ENCODE assay signal across 19 mouse cellular contexts in the genomic region with DNA sequence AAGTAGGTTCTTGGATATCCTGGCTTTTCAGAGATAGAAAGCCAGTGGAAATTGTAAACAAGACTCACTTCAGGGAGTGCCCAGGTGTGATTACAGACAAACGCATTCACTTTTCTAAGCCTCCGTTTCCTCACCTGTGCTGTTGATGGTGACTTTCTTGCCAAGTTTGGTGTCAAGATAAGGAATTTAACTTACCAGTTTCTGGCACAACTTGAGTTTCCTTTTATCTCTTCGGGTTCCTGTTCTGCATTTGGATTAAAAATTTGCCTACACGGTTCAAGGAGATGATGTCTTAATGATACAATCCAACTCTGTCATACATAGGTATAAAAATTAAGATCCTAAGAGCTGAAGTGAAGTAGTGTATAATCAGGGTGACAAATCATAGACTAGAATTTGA. TPM values are rescaled to one million over a fixed set of nuclear protein-coding genes. Genes with fewer than 3 reads are reported as not detected.
A peak's percentile ranks its signal among the peaks of the same experiment; 100 is the strongest.
DNase-seq lines count a peak whose midpoint lies in the region; ATAC-seq and TF ChIP-seq lines count a peak whose summit lies in the region.
"Had no signal": no experiment of that assay in that cellular context is flagged by ENCODE, and none has a peak within 500 bp of the region (broad histone marks: within the 10 kb centered on the region; RNA-seq: fewer than 3 reads in every experiment).

No protein-coding gene starts in this region.

- no peaks in the 10 kb centered on the region for H3K9me3 ChIP-seq in forebrain, embryonic 13.5 days (replicated peaks)
- H3K9me3 ChIP-seq in forebrain, embryonic 10.5 days = no peaks in the 10 kb centered on the region
- H3K9me3 ChIP-seq in hindbrain, postnatal 0 days (ENCODE audit: low read length) = no peaks in the 10 kb centered on the region
- H3K9me3 ChIP-seq in hindbrain, embryonic 11.5 days (ENCODE audit: control insufficient read depth, low read length) = no peaks in the 10 kb centered on the region
- H3K9me3 ChIP-seq in midbrain, embryonic 13.5 days = no peaks in the 10 kb centered on the region
- H3K9me3 ChIP-seq in midbrain, embryonic 14.5 days (ENCODE audit: control insufficient read depth, low read length) = no peaks in the 10 kb centered on the region
- no peaks in the 10 kb centered on the region for H3K9me3 ChIP-seq in liver, postnatal 0 days (ENCODE audit: low read length)
- H3K9me3 ChIP-seq: embryonic facial prominence, embryonic 12.5 days; forebrain, embryonic 12.5 days; limb, embryonic 15.5 days; lung, embryonic 15.5 days had no signal

- peaks cover 18% of the 10 kb centered on the region for H3K4me1 ChIP-seq in forebrain, embryonic 13.5 days
- H3K4me1 ChIP-seq in forebrain, embryonic 10.5 days = peaks cover 16% of the 10 kb centered on the region
- peaks cover 6% of the 10 kb centered on the region; the same call in 1 of the 2 replicates for H3K4me1 ChIP-seq in hindbrain, postnatal 0 days (ENCODE audit: insufficient read depth, low read length)
- no peaks in the 10 kb centered on the region for H3K4me1 ChIP-seq in hindbrain, embryonic 11.5 days (replicated peaks; ENCODE audit: control insufficient read depth, insufficient read depth, low read length)
- peaks cover 33% of the 10 kb centered on the region for H3K4me1 ChIP-seq in midbrain, embryonic 13.5 days (replicated peaks)
- H3K4me1 ChIP-seq in midbrain, embryonic 14.5 days (ENCODE audit: control insufficient read depth, insufficient read depth, low read length) = peaks cover 17% of the 10 kb centered on the region
- peaks cover 15% of the 10 kb centered on the region for H3K4me1 ChIP-seq in liver, postnatal 0 days (ENCODE audit: insufficient read depth)

- whole genome bisulfite sequencing in forebrain, embryonic 13.5 days = 92% methylated on average over 4 of the region's 4 CpGs
- WGBS in forebrain, embryonic 10.5 days = 93% methylated on average over 4 of the region's 4 CpGs
- 88% methylated on average over 4 of the region's 4 CpGs for WGBS in hindbrain, postnatal 0 days
- WGBS in hindbrain, embryonic 11.5 days = 90% methylated on average over 4 of the region's 4 CpGs
- WGBS in midbrain, embryonic 13.5 days = 90% methylated on average over 4 of the region's 4 CpGs
- WGBS in midbrain, embryonic 14.5 days = 94% methylated on average over 4 of the region's 4 CpGs
- WGBS in liver, postnatal 0 days (ENCODE audit: insufficient replicate concordance) = 59% methylated on average over 4 of the region's 4 CpGs

- TF ChIP-seq CTCF in hindbrain, postnatal 0 days (IDR thresholded peaks at IDR 0.05; ENCODE audit: low read depth) = no peak
- no peak for TF ChIP-seq CTCF in liver, postnatal 0 days (IDR thresholded peaks at IDR 0.05; ENCODE audit: low read depth)

- H3K9ac ChIP-seq in forebrain, embryonic 13.5 days = no peak overlapping the region
- H3K9ac ChIP-seq in hindbrain, postnatal 0 days (replicated peaks; ENCODE audit: low read length) = no peak overlapping the region
- no peak overlapping the region for H3K9ac ChIP-seq in hindbrain, embryonic 11.5 days (ENCODE audit: low read depth, low read length)
- H3K9ac ChIP-seq in midbrain, embryonic 13.5 days (replicated peaks) = no peak overlapping the region
- H3K9ac ChIP-seq in midbrain, embryonic 14.5 days (replicated peaks; ENCODE audit: low read length) = no peak overlapping the region
- no peak overlapping the region for H3K9ac ChIP-seq in liver, postnatal 0 days (replicated peaks)
- H3K9ac ChIP-seq: embryonic facial prominence, embryonic 12.5 days; forebrain, embryonic 12.5 days; limb, embryonic 15.5 days; lung, embryonic 15.5 days had no signal

- DNase-seq in forebrain, embryonic 10.5 days (ENCODE audit: extremely low spot score, low spot score) = no peak
- no peak for DNase-seq in hindbrain, postnatal 0 days (ENCODE audit: low spot score)
- no peak for DNase-seq in hindbrain, embryonic 11.5 days (ENCODE audit: low spot score)
- DNase-seq in midbrain, embryonic 14.5 days = no peak
- DNase-seq in liver, postnatal 0 days = no peak
- DNase-seq in kidney, postnatal 36 days = no peak
- DNase-seq: adrenal gland, postnatal 14 days; cerebellum, adult 2 months; cerebellum, postnatal 25 days; kidney, adult 2 months; kidney, postnatal 10 days; left cerebral cortex, postnatal 4 days; lung, postnatal 36 days had no signal

- no peaks in the 10 kb centered on the region for H3K27me3 ChIP-seq in forebrain, embryonic 13.5 days
- H3K27me3 ChIP-seq in forebrain, embryonic 10.5 days (ENCODE audit: poor library complexity, severe bottlenecking) = no peaks in the 10 kb centered on the region
- H3K27me3 ChIP-seq in hindbrain, postnatal 0 days (ENCODE audit: insufficient read depth, low read length) = no peaks in the 10 kb centered on the region
- H3K27me3 ChIP-seq in hindbrain, embryonic 11.5 days (ENCODE audit: control insufficient read depth, insufficient read depth, low read length) = no peaks in the 10 kb centered on the region
- H3K27me3 ChIP-seq in midbrain, embryonic 13.5 days = no peaks in the 10 kb centered on the region
- no peaks in the 10 kb centered on the region for H3K27me3 ChIP-seq in midbrain, embryonic 14.5 days (ENCODE audit: control insufficient read depth, insufficient read depth, low read length)
- no peaks in the 10 kb centered on the region for H3K27me3 ChIP-seq in liver, postnatal 0 days (ENCODE audit: insufficient read depth, low read length)
- H3K27me3 ChIP-seq: embryonic facial prominence, embryonic 12.5 days; forebrain, embryonic 12.5 days; limb, embryonic 15.5 days; lung, embryonic 15.5 days had no signal

- no peak overlapping the region for H3K4me3 ChIP-seq in forebrain, embryonic 13.5 days
- no peak overlapping the region for H3K4me3 ChIP-seq in forebrain, embryonic 10.5 days
- no peak overlapping the region for H3K4me3 ChIP-seq in hindbrain, postnatal 0 days (ENCODE audit: low read length)
- no peak overlapping the region for H3K4me3 ChIP-seq in hindbrain, embryonic 11.5 days (ENCODE audit: low read depth, low read length)
- H3K4me3 ChIP-seq in midbrain, embryonic 13.5 days (replicated peaks) = no peak overlapping the region
- H3K4me3 ChIP-seq in midbrain, embryonic 14.5 days (replicated peaks; ENCODE audit: low read depth, low read length) = no peak overlapping the region
- H3K4me3 ChIP-seq in liver, postnatal 0 days (ENCODE audit: low read depth, low read length) = 0 out of 2 replicates have a peak overlapping the region, but pooled peaks have one; percentile 86
- H3K4me3 ChIP-seq: embryonic facial prominence, embryonic 12.5 days; forebrain, embryonic 12.5 days had no signal

- H3K27ac ChIP-seq in forebrain, embryonic 13.5 days = no peak overlapping the region
- no peak overlapping the region for H3K27ac ChIP-seq in forebrain, embryonic 10.5 days
- no peak overlapping the region for H3K27ac ChIP-seq in hindbrain, postnatal 0 days
- no peak overlapping the region for H3K27ac ChIP-seq in hindbrain, embryonic 11.5 days (ENCODE audit: low read depth, low read length)
- no peak overlapping the region for H3K27ac ChIP-seq in midbrain, embryonic 13.5 days
- no peak overlapping the region for H3K27ac ChIP-seq in midbrain, embryonic 14.5 days (replicated peaks; ENCODE audit: low read depth, low read length)
- no peak overlapping the region for H3K27ac ChIP-seq in liver, postnatal 0 days (ENCODE audit: low read depth)
- H3K27ac ChIP-seq: embryonic facial prominence, embryonic 12.5 days; forebrain, embryonic 12.5 days; limb, embryonic 15.5 days; lung, embryonic 15.5 days had no signal

- no peak for TF ChIP-seq EP300 in liver, postnatal 0 days (IDR thresholded peaks at IDR 0.05; ENCODE audit: low read depth)

- peaks cover 3% of the 10 kb centered on the region; the same call in 1 of the 2 replicates for H3K36me3 ChIP-seq in forebrain, embryonic 13.5 days (ENCODE audit: poor library complexity, severe bottlenecking)
- H3K36me3 ChIP-seq in forebrain, embryonic 10.5 days (replicated peaks) = peaks cover 5% of the 10 kb centered on the region; the same call in 1 of the 2 replicates
- no peaks in the 10 kb centered on the region for H3K36me3 ChIP-seq in hindbrain, postnatal 0 days (ENCODE audit: insufficient read depth, low read length)
- H3K36me3 ChIP-seq in hindbrain, embryonic 11.5 days (ENCODE audit: control insufficient read depth, insufficient read depth, low read length) = no peaks in the 10 kb centered on the region
- H3K36me3 ChIP-seq in midbrain, embryonic 13.5 days = peaks cover 3% of the 10 kb centered on the region; the same call in 1 of the 2 replicates
- peaks cover 6% of the 10 kb centered on the region; the same call in 1 of the 2 replicates for H3K36me3 ChIP-seq in midbrain, embryonic 14.5 days (ENCODE audit: control insufficient read depth, insufficient read depth, low read length)
- H3K36me3 ChIP-seq in liver, postnatal 0 days (replicated peaks; ENCODE audit: insufficient read depth, low read length) = no peaks in the 10 kb centered on the region; the same call in 1 of the 2 replicates
- H3K36me3 ChIP-seq: limb, embryonic 15.5 days; lung, embryonic 15.5 days had no signal

- H3K4me2 ChIP-seq in forebrain, embryonic 13.5 days = peak overlapping the region; percentile 73; the same call in 1 of the 2 replicates
- H3K4me2 ChIP-seq in hindbrain, postnatal 0 days (ENCODE audit: low read depth, low read length) = peak overlapping the region; percentile 78
- no peak overlapping the region for H3K4me2 ChIP-seq in hindbrain, embryonic 11.5 days (replicated peaks; ENCODE audit: low read depth, low read length)
- peak overlapping the region; percentile 81 for H3K4me2 ChIP-seq in midbrain, embryonic 13.5 days (replicated peaks)
- no peak overlapping the region for H3K4me2 ChIP-seq in midbrain, embryonic 14.5 days (ENCODE audit: low read length)
- H3K4me2 ChIP-seq in liver, postnatal 0 days (ENCODE audit: low read depth, low read length) = peak overlapping the region; percentile 87; the same call in 1 of the 2 replicates

- no peak for ATAC-seq in forebrain, embryonic 13.5 days
- no peak for ATAC-seq in hindbrain, postnatal 0 days
- ATAC-seq in hindbrain, embryonic 11.5 days (ENCODE audit: low FRiP score) = no peak
- no peak for ATAC-seq in midbrain, embryonic 13.5 days
- ATAC-seq in midbrain, embryonic 14.5 days (ENCODE audit: low FRiP score, low TSS enrichment) = no peak
- no peak for ATAC-seq in liver, postnatal 0 days

RNA-seq across cellular contexts. Expression of a gene that starts 2.4 kb away (rescaled TPM):
- polyA plus RNA-seq in forebrain, embryonic 13.5 days (2015; fragmentation: Nextera tagmentation; extraction: Ambion mirVana) = 73.7 and 75.2 TPM in 2 replicates
- polyA plus RNA-seq in forebrain, embryonic 10.5 days (2016; fragmentation: Nextera tagmentation; extraction: Ambion mirVana) = 54.2 and 58.6 TPM in 2 replicates
- total RNA-seq in hindbrain, postnatal 0 days (2014; rRNA removed) = 57.6 and 82.5 TPM in 2 replicates
- polyA plus RNA-seq in hindbrain, postnatal 0 days (2015; fragmentation: Nextera tagmentation; extraction: Ambion mirVana) = 61.3 and 64.3 TPM in 2 replicates
- 79.1 and 82.5 TPM in 2 replicates for polyA plus RNA-seq in hindbrain, embryonic 11.5 days (2014; fragmentation: Nextera tagmentation; extraction: Ambion mirVana)
- polyA plus RNA-seq in midbrain, embryonic 13.5 days (2015; fragmentation: Nextera tagmentation; extraction: Ambion mirVana) = 74.8 and 78.1 TPM in 2 replicates
- polyA plus RNA-seq in midbrain, embryonic 14.5 days (2014; fragmentation: Nextera tagmentation; extraction: Ambion mirVana) = 80.3 and 89.7 TPM in 2 replicates
- 31.3 and 31.7 TPM in 2 replicates for polyA plus RNA-seq in liver, postnatal 0 days (2015; fragmentation: Nextera tagmentation; extraction: Ambion mirVana)

Comparison
In these comparisons a context has a peak if more than half of its experiments do, and no peak if none do; other contexts are left out.
1. H3K4me2 ChIP-seq: peak in forebrain, embryonic 13.5 days (single experiment), hindbrain, postnatal 0 days (single experiment), midbrain, embryonic 13.5 days (single experiment) and liver, postnatal 0 days (single experiment); none in hindbrain, embryonic 11.5 days (single experiment) and midbrain, embryonic 14.5 days (single experiment).